Mouse (Mus musculus): ENCODE measurements at regions not wholly inside any gene's neighbourhood (a gene's known extent, or its start where the extent isn't known, plus 50 kb on each side); places are given as distances from the start of the nearest gene placed in this dataset.

DNA sequence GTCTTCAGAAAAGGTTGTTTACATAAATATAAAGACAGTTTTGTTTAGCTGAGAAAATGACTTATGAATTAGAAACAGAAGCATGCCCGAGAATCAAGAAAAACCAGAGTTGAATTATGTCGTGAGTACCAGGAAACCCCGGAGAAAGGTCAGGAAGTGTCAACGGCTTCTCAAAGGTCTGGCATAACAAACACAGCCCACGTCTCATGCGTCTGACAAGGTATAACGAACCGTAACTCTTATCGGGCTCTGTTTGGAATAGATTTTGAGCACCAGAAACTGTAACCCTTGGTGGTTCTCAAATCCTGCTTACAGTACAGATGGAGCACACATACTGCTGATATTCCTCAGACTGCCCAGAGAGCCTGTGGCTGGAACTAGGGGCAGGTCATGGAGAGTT, 260.9 kb upstream of the Arglu1 start:
- no peak for TF ChIP-seq CTCF (conservative IDR thresholded peaks at IDR 0.05; ENCODE audit: insufficient read depth, insufficient read length, low read depth, low read length)
- no peak for TF ChIP-seq POLR2A (IDR thresholded peaks at IDR 0.05; ENCODE audit: low read depth, low read length)

Measured in kidney, adult 2 months (tissue).